Mouse (Mus musculus) embryonic facial prominence, embryonic 11.5 days (tissue): Measurements from ENCODE around the gene Mpp3. TPM values are rescaled to one million over a fixed set of nuclear protein-coding genes. Genes with fewer than 3 reads are reported as not detected.

ENCODE experiments used
- ATAC-seq: fragments of 200-750 bp; cut with Nextera tagmentation; replicated peaks from 2 replicates; pipeline ENCODE4 v1.8.0; 2017; ENCODE audit warnings: low read depth; ENCODE audit not compliant: insufficient number of reproducible peaks, low FRiP score, low TSS enrichment
- DNase-seq: peaks from one replicate; pipeline ENCODE4 v3.0.0-alpha.2; 2015; ENCODE audit warnings: low spot score
- H3K27ac ChIP-seq: fragments of 300-500 bp; sonication (generic); replicated peaks from 2 replicates; pipeline ENCODE4 v1.5.1; 2014; ENCODE audit warnings: mild to moderate bottlenecking, low read depth, low read length, control low read depth
- H3K27me3 ChIP-seq: fragments of 300-500 bp; sonication (generic); 2 replicates; pipeline ENCODE4 v1.6.1; 2014; ENCODE audit warnings: mild to moderate bottlenecking, low read length, moderate library complexity, mixed read lengths; ENCODE audit not compliant: control insufficient read depth, insufficient read depth
- H3K36me3 ChIP-seq: fragments of 300-500 bp; sonication (generic); replicated peaks from 2 replicates; pipeline ENCODE4 v1.6.1; 2014; ENCODE audit warnings: low read depth, mild to moderate bottlenecking, low read length, moderate library complexity, mixed read lengths; ENCODE audit not compliant: control insufficient read depth, insufficient read depth
- H3K4me1 ChIP-seq: fragments of 300-500 bp; sonication (generic); 2 replicates; pipeline ENCODE4 v1.6.1; 2014; ENCODE audit warnings: low read length, mixed read lengths; ENCODE audit not compliant: control insufficient read depth, insufficient read depth
- H3K4me2 ChIP-seq: fragments of 300-500 bp; sonication (generic); 2 replicates; pipeline ENCODE4 v1.6.1; 2014; ENCODE audit warnings: low read depth, mild to moderate bottlenecking, control low read depth, low read length, moderate library complexity
- H3K4me3 ChIP-seq: fragments of 300-500 bp; sonication (generic); 2 replicates; pipeline ENCODE4 v1.5.1; 2014; ENCODE audit warnings: low read depth, low read length, control low read depth
- H3K9ac ChIP-seq: fragments of 300-500 bp; sonication (generic); replicated peaks from 2 replicates; pipeline ENCODE4 v1.6.1; 2014; ENCODE audit warnings: mild to moderate bottlenecking, control low read depth, low read length
- H3K9me3 ChIP-seq: fragments of 300-500 bp; sonication (generic); replicated peaks from 2 replicates; pipeline ENCODE4 v1.6.1; 2016; ENCODE audit warnings: mild to moderate bottlenecking, low read length, inconsistent platforms, mixed read lengths; ENCODE audit not compliant: control insufficient read depth
- WGBS: fragments of 180-500 bp; shearing (Covaris S2); extraction: QIAGEN DNeasy Blood & Tissue Kit; methylation state at CpG from one replicate; pipeline ENCODE4 v1.1.7; 2014; 5-methylcytosine and 5-hydroxymethylcytosine counted together
- polyA plus RNA-seq: library from polyadenylated mRNA; unstranded; fragments of >200 nt; fragmentation: Nextera tagmentation; extraction: Ambion mirVana; gene quantifications from 2 replicates; pipeline ENCODE4 v1.2.1, GENCODE M21; 2014

The Mpp3 gene
- polyA plus RNA-seq, 1 experiment from 2014 or later: 6.3 TPM

- 70% methylated on average over 9 of the region's 9 CpGs for WGBS
- Histone ChIP-seq H3K27ac (no peak overlapping the region), H3K4me2 (no peak overlapping the region), H3K36me3 (no peaks in the 10 kb centered on the region), H3K27me3 (no peaks in the 10 kb centered on the region), H3K9ac (no peak overlapping the region), H3K4me1 (no peaks in the 10 kb centered on the region), H3K4me3 (no peak overlapping the region), H3K9me3 (no peaks in the 10 kb centered on the region)
- DNase-seq (no peak), ATAC-seq (no peak)
Measured at GRCm38 (mm10) chr11:101980603-101981157, 47.6 kb downstream of the Mpp3 start.

- H3K9me3 ChIP-seq: no peaks in the 10 kb centered on the region
- ATAC-seq (no peak), DNase-seq (no peak)
- no peak overlapping the region for H3K4me2 ChIP-seq
- no peaks in the 10 kb centered on the region for H3K27me3 ChIP-seq
- H3K4me1 ChIP-seq: no peaks in the 10 kb centered on the region
- no peak overlapping the region for H3K4me3 ChIP-seq
- no peak overlapping the region for H3K27ac ChIP-seq
- no peak overlapping the region for H3K9ac ChIP-seq
- H3K36me3 ChIP-seq: no peaks in the 10 kb centered on the region
- WGBS: 78% methylated on average over 5 of the region's 5 CpGs
Measured at GRCm38 (mm10) chr11:101979140-101979539, 49.1 kb downstream of the Mpp3 start.

GRCm38 (mm10) chr11:101976949-101977348 lies 51.3 kb downstream of the Mpp3 start:
- WGBS: 93% methylated on average over 7 of the region's 7 CpGs
- ATAC-seq (no peak), DNase-seq (no peak)
- H3K4me3 ChIP-seq: no peak overlapping the region
- H3K27me3 ChIP-seq: no peaks in the 10 kb centered on the region
- H3K27ac ChIP-seq: no peak overlapping the region
- no peaks in the 10 kb centered on the region for H3K9me3 ChIP-seq
- H3K36me3 ChIP-seq: no peaks in the 10 kb centered on the region
- no peaks in the 10 kb centered on the region for H3K4me1 ChIP-seq
- H3K4me2 ChIP-seq: no peak overlapping the region
- no peak overlapping the region for H3K9ac ChIP-seq

DNA sequence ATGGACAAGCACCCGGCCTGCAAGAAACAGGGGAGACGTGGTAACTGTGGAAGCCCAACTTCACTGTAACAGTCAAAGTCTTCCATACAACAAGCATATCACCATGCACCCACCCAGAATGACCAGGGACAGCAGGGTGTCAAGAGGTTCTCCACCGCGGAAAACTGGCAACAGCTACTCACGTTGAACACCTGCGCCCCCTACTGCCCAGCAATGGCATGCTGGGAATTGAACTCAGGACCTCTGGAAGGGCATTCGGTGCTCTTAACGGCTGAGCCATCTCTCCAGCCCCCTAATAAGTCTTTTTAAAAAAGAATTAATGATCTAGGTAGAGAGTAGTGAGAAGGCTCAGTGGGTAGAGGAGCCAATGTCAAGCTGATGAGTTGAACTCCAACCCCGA lies 53.3 kb downstream of the Mpp3 start:
- Histone ChIP-seq H3K4me1 (no peaks in the 10 kb centered on the region), H3K4me3 (no peak overlapping the region), H3K4me2 (no peak overlapping the region), H3K27me3 (no peaks in the 10 kb centered on the region), H3K36me3 (no peaks in the 10 kb centered on the region), H3K9ac (no peak overlapping the region), H3K27ac (no peak overlapping the region), H3K9me3 (no peaks in the 10 kb centered on the region)
- ATAC-seq: no peak
- 53% methylated on average over 9 of the region's 9 CpGs for WGBS
- no peak for DNase-seq

GRCm38 (mm10) chr11:101974181-101974580 lies 54.1 kb downstream of the Mpp3 start:
- no peaks in the 10 kb centered on the region for H3K4me1 ChIP-seq
- H3K4me3 ChIP-seq: no peak overlapping the region
- H3K9me3 ChIP-seq: no peaks in the 10 kb centered on the region
- no peaks in the 10 kb centered on the region for H3K36me3 ChIP-seq
- DNase-seq (no peak), ATAC-seq (no peak)
- H3K4me2 ChIP-seq: no peak overlapping the region
- whole genome bisulfite sequencing: 51% methylated on average over 6 of the region's 6 CpGs
- no peak overlapping the region for H3K9ac ChIP-seq
- no peaks in the 10 kb centered on the region for H3K27me3 ChIP-seq
- no peak overlapping the region for H3K27ac ChIP-seq

DNA sequence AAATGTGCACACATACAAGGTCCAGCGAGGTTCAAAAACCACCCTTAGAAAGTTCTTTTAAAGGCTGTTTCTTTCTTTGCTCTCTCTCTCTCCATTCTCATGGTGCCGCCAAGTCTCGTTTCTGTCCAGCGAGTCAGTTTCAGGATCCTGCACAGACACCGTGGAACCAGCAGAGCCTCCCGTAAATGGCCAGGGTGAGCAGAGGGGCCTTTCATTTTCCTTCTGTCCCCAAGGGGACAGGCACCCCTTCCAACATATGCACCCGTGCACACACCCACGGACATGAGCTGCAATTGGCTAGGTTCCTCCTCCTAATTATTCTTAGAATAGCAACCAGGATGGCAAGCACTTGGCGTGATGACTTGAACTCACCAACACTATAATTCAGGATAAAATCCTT lies 54.8 kb downstream of the Mpp3 start:
- Histone ChIP-seq H3K4me3 (no peak overlapping the region), H3K9ac (no peak overlapping the region), H3K4me2 (no peak overlapping the region), H3K36me3 (no peaks in the 10 kb centered on the region), H3K27ac (no peak overlapping the region), H3K4me1 (no peaks in the 10 kb centered on the region), H3K27me3 (no peaks in the 10 kb centered on the region), H3K9me3 (no peaks in the 10 kb centered on the region)
- no peak for ATAC-seq
- DNase-seq: no peak
- 73% methylated on average over 9 of the region's 9 CpGs for WGBS

DNA sequence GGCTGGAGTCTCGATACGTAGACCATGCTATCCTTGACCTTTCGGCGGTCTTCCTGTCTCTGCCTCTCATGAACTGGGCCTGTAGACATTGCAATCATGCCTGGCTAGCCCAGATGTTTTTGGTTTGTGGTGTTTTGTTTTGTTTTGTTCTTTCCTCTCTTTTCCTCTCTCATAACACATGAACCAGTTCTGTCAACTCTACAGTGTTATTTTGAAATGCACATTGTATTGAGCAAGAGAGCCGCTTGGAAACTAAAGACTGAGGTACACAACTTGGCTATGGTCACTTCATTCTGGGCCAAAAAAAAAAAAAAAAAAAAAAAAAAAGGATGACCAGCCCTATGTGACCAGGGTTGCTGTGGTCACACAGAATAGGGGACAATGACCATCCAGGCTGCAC lies 55.6 kb downstream of the Mpp3 start:
- Histone ChIP-seq H3K4me3 (no peak overlapping the region), H3K4me1 (no peaks in the 10 kb centered on the region), H3K27ac (no peak overlapping the region), H3K4me2 (no peak overlapping the region), H3K9ac (no peak overlapping the region), H3K27me3 (no peaks in the 10 kb centered on the region), H3K36me3 (no peaks in the 10 kb centered on the region), H3K9me3 (no peaks in the 10 kb centered on the region)
- 87% methylated on average over 5 of the region's 5 CpGs for WGBS
- ATAC-seq (no peak), DNase-seq (no peak)

DNA sequence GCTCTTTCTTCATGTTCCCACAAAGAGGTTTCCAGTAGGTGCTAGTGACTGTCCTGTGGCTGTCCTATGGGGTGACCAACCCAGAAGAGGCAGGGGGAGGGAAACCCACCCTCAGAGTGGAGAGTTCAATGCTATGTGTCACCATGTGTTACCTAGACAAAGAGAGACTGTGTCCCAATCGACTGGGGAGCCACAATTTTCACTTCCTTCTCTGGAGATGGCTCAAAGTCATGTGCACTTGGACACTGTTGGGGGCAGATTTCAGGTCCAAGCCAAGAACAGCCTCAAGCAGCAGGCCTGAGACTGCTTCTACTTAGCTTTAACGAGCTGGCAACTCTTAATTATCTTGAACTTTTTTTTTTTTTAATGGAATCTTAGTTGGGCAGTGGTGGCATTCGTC lies 56.2 kb downstream of the Mpp3 start:
- Histone ChIP-seq H3K9ac (no peak overlapping the region), H3K4me2 (no peak overlapping the region), H3K9me3 (no peaks in the 10 kb centered on the region), H3K27me3 (no peaks in the 10 kb centered on the region), H3K4me1 (0 out of 2 replicates have a peak, but pooled peaks cover under 1% of the 10 kb centered on the region), H3K36me3 (no peaks in the 10 kb centered on the region), H3K27ac (no peak overlapping the region), H3K4me3 (no peak overlapping the region)
- no peak for ATAC-seq
- DNase-seq: no peak
- WGBS: 75% methylated on average over 3 of the region's 3 CpGs
